Mouse (Mus musculus) adrenal gland, postnatal 10 days (tissue): ENCODE measurements around the gene Cutal. TPM values are rescaled to one million over a fixed set of nuclear protein-coding genes. Genes with fewer than 3 reads are reported as not detected.
"Not testable (repeated sequence)": the region's sequence is repeated elsewhere in the genome, so short reads cannot be mapped to it uniquely, and the experiment has no call there.

Source experiments
- DNase-seq: peaks from one replicate; pipeline ENCODE4 v3.0.0; 2021; ENCODE audit warnings: mixed read lengths
- long read RNA-seq, 2 experiments: library from polyadenylated mRNA; stranded (forward); transcript quantifications; one replicate each; pipeline ENCODE4 v2.0.0; 2021
- total RNA-seq, 2 experiments: library from RNA; stranded (reverse); gene quantifications; 2 replicates each; pipeline ENCODE4 v1.2.3; 2021

Gene Cutal
- 10 to 100 TPM in 1 of 2 experiments, 1 to 10 TPM in 1; 4.1 to 11.1 TPM for total RNA-seq
- long read RNA-seq, experiment 1, transcript Cutal-203 (6 exons, 2,278 nt) = major isoform, 6 of 9 reads
- long read RNA-seq, experiment 1, partial matches to known transcripts = 2 of 9 reads
- long read RNA-seq, experiment 1, other reads (novel, unspliced or antisense) = 1 of 9 reads
- long read RNA-seq, experiment 2, partial matches to known transcripts = 1 of 1 reads
- long read RNA-seq, experiment 2, other reads (novel, unspliced or antisense) = 0 of 1 reads

- peak; percentile 37 for DNase-seq
These were observed at the start of gene Cutal for GRCm38 (mm10) chr2:34874271-34874670. TSS of gene Cutal (plus strand) at chr2:34874396.

GRCm38 (mm10) chr2:34825827-34826459 is 48.3 kb upstream of the Cutal start, which contains the start of gene Fbxw2:
TSS of gene Fbxw2 (minus strand) at chr2:34826311.
- peak; percentile 96 for DNase-seq

GRCm38 (mm10) chr2:34826460-34827231 is 47.5 kb upstream of the Cutal start:
- peak; percentile 17 for DNase-seq

GRCm38 (mm10) chr2:34827591-34827990 is 46.6 kb upstream of the Cutal start:
- DNase-seq = peak; percentile 13

GRCm38 (mm10) chr2:34828026-34828425 is 46.2 kb upstream of the Cutal start:
- DNase-seq = peak; percentile 55

GRCm38 (mm10) chr2:34830066-34830465 is 44.1 kb upstream of the Cutal start:
- DNase-seq = not testable (repeated sequence)

- not testable (repeated sequence) for DNase-seq
These were observed 41.3 kb upstream of the Cutal start, which contains the start of gene Gm34653 for GRCm38 (mm10) chr2:34832766-34833457. TSS of gene Gm34653 (plus strand) at chr2:34833007.

GRCm38 (mm10) chr2:34833624-34834023 is 40.6 kb upstream of the Cutal start:
- no peak for DNase-seq

GRCm38 (mm10) chr2:34835669-34836068 is 38.5 kb upstream of the Cutal start:
- no peak for DNase-seq

- not testable (repeated sequence) for DNase-seq
These were observed 34.1 kb upstream of the Cutal start for GRCm38 (mm10) chr2:34840143-34840542.

- DNase-seq = peak; percentile 6
These were observed 32.5 kb upstream of the Cutal start for GRCm38 (mm10) chr2:34841706-34842105.

- DNase-seq = peak; percentile 80
These were observed 30.8 kb upstream of the Cutal start for GRCm38 (mm10) chr2:34843211-34843939.

GRCm38 (mm10) chr2:34847702-34848101 is 26.5 kb upstream of the Cutal start:
- no peak for DNase-seq

GRCm38 (mm10) chr2:34855265-34855664 is 18.9 kb upstream of the Cutal start:
- DNase-seq = no peak

- DNase-seq = no peak
These were observed 16.5 kb upstream of the Cutal start for GRCm38 (mm10) chr2:34857728-34858127.

- DNase-seq = no peak
These were observed 4.5 kb upstream of the Cutal start for GRCm38 (mm10) chr2:34869680-34870079.

GRCm38 (mm10) chr2:34870520-34871474 is 3.4 kb upstream of the Cutal start:
- DNase-seq = peak; percentile 94

- DNase-seq = no peak
These were observed 685 bp downstream of the Cutal start, which contains the start of gene Psmd5 for GRCm38 (mm10) chr2:34874816-34875345. TSS of gene Psmd5 (minus strand) at chr2:34874968.

- DNase-seq = no peak
These were observed 5.9 kb downstream of the Cutal start for GRCm38 (mm10) chr2:34880054-34880453.

GRCm38 (mm10) chr2:34882757-34883156 is 8.6 kb downstream of the Cutal start:
- no peak for DNase-seq
